Mouse (Mus musculus): ENCODE results near the gene Zcchc18.
"Not testable (repeated sequence)": the region's sequence is repeated elsewhere in the genome, so short reads cannot be mapped to it uniquely, and the experiment has no call there.

Zcchc18 gene

GRCm38 (mm10) chrX:136992978-136993547 lies at the start of gene Zcchc18:
TSS of gene Zcchc18 (plus strand) at chrX:136993155.
- DNase-seq (ENCODE audit: low spot score): peak; percentile 50

- peak; percentile 76 for DNase-seq (ENCODE audit: low spot score)
Observed at GRCm38 (mm10) chrX:136957583-136958279, 35.2 kb upstream of the Zcchc18 start.

DNA sequence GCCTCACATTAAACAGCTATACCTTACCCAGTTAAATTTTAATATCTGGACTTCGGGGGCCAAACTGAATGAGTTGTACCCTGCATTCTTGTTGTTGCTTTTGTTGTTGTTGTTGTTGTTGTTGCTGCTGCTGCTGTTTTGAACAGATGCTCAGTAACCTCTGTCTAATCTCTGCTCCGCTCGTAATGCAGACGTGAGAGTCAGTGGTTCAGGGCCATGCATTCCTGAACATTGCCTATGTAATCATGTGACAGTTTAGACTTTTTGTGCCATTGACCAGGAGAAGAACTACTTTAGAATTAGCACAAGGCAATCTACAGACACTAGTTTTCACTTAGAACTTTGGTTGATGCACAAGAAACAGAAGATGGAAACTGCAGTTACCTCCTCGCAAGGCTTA lies 34.7 kb upstream of the Zcchc18 start:
- DNase-seq (ENCODE audit: low spot score): not testable (repeated sequence)

- no peak for DNase-seq (ENCODE audit: low spot score)
Observed at GRCm38 (mm10) chrX:136959688-136960087, 33.3 kb upstream of the Zcchc18 start.

DNA sequence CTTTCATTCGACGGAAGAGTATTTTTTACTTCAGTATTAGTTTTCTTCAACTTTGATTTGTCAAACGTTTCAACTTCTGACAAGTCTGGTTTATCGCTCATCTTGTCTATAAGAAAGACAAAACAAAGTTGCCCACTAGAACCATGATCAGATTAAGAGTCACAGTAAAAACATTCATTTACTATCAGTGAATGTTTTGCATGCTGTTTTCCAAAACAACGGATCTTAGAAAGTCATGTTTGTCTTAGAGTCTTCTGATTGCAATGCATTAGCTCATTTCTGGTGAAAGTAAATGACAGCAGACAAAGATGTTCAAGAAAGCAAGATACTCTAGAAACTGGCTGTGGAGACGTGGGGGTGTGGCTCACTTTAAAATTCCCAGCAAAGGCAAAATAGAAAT lies 17.6 kb upstream of the Zcchc18 start, which contains the start of gene Tmsb15b2:
Tmsb15b2 (minus strand) TSS at position 101 of the 400 bp plus-strand sequence.
- DNase-seq (ENCODE audit: low spot score): not testable (repeated sequence)

DNA sequence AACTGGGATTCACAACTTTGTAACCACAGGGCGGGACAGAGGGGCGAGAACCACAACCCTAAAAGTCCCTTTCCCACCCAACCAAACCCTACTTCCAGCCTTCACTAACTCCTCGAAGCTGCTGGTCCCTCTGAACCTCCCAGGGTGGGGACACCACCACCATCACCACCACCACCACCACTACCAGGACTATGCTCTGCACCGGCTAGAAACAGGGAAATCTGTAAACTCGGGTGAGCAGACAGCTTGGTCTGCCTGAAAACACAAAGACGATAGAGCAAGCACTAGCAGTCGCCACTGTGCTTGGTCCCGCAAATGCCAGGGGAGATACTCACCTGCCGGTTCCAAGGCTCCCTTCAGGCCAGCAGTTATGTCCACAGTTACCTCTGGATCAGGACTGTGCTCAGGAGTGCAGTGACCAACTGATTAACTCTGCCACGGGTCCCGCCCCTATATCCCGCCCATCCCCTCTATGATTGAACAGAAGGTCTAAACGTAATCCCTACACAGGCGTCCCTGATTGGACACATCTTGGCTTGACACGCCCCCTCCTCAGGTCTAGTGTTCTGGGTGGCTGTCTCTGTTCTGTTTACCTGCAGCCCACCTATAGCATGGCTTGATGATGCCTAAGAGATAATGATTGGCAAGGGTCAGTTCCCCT lies 16.4 kb upstream of the Zcchc18 start, which contains the start of the genes Tmsb15l and Tmsb15b1:
Tmsb15l (minus strand) TSS at position 446 of the 661 bp plus-strand sequence.
Tmsb15b1 (minus strand) TSS at position 451 of the 661 bp plus-strand sequence.
- peak; percentile 55 for DNase-seq (ENCODE audit: low spot score)

DNA sequence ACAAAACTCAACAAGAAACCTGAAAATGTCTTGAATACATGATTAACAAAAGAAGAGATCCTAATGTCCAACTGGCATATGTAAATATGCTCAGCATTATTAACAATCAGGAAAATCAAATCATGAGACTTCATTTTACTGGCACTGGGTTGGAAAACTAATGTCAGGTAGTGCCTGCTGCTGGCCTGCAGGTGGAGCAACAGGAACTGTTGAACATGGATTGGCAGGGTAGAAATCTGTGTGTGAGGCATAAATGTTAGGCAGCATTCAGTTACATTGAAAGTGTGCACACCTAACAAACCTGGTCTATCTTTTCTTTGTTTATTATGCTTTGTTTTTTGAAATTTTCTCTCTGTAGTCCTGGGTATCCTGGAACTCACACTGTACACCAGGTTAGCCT lies 14.3 kb upstream of the Zcchc18 start:
- no peak for DNase-seq (ENCODE audit: low spot score)

GRCm38 (mm10) chrX:136986039-136986438 lies 6.9 kb upstream of the Zcchc18 start:
- no peak for DNase-seq (ENCODE audit: low spot score)

DNA sequence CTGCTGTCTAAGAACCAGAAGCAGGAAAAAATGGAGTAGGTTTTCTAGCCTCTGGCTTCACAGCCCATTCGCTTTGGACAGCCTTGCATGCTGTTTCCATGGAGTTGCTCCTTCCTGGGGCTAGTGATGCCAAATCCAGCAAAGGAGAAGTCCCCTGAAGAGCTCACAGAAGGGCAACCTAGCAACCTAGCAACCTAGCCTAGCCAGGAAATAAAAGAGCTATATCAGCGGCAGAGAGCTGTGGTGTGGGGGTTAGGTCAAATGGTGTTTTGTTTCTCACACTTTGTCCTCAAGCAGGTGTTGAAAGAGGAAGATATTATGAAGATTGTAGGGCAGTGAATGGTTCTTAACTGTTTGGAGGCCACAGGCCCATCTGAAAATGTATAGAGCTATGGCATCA lies 1.7 kb upstream of the Zcchc18 start:
- DNase-seq (ENCODE audit: low spot score): no peak

DNA sequence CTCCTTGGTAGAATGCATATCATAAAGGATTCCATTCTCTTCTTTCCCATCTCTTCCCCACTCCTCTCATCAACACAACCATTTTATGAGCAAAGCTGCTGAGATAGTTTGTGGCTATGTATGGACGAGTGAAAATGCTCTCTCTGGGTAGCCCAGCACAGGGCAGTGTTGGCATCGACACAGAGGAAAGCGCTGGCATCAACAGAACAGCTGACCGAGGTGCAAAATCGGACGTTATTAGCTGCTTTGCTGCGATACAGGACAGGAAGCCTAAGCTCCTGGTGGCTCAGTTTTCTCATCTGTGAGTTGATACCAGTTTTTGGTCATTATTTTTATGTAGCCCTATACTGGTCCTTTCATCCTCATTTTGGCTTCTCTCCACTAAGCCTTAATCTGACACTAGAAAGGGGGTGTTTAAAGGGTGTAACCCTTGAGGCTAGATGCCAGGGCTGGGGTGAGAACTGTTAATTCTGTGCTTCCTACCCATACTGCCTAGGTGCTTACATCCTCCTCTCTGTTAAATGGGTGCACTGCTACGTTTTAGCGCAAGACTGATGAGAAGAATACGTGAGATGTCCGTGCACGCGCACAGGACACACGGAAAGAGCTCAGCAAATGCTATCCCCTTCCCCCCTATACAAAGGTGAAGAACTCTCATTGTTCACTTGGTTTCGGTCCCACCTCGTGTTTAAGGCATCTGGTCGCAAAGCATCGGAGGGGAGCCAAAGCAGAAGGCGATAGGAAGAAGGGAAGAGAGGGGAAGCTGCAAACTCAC lies 577 bp upstream of the Zcchc18 start:
- DNase-seq (ENCODE audit: low spot score): no peak

DNA sequence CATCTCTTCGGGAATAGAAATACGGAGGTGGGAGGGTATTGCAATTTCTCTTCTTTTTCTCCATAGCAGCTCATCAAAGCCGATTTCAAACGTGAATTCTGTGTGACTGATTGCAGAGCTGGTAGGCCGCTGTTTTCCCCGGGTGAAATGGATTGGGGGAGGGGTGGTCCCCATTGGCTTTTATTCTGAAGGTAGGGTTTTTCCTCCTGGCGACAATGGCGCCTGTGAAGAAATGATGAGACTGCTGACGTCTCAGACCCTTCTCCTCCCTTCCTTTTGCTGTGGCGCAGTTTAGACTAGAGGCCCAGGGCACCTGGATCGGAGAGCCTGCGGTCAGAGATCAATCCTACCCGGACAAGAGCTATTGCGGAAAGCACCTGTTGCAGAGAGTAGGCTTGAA lies 686 bp downstream of the Zcchc18 start:
- DNase-seq (ENCODE audit: low spot score): no peak

- no peak for DNase-seq (ENCODE audit: low spot score)
Observed at GRCm38 (mm10) chrX:136996256-136996655, 3.3 kb downstream of the Zcchc18 start.

- DNase-seq (ENCODE audit: low spot score): peak; percentile 50
Observed at GRCm38 (mm10) chrX:137015099-137015709, 22.2 kb downstream of the Zcchc18 start.

DNA sequence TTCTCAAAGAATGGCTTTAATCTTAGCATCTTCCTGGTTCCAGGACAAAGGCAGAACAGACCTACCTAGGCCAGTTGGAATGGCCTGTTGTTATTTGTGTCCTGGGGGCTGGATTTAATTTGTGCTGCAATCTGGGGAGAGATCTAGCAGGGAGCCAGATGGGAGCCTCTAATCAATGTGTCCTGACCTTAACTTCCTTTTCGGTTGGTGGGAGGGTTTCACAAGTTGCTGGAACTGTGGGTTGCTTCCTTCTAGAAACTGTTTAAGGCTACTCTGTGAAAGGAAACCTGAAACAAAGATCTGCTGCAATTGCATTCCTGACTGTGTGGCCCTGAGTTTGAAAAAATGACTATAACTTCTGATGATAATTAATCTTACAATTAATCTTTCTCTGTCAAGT lies 24.7 kb downstream of the Zcchc18 start:
- DNase-seq (ENCODE audit: low spot score): no peak

GRCm38 (mm10) chrX:137019310-137019709 lies 26.4 kb downstream of the Zcchc18 start:
- DNase-seq (ENCODE audit: low spot score): peak; percentile 45

DNA sequence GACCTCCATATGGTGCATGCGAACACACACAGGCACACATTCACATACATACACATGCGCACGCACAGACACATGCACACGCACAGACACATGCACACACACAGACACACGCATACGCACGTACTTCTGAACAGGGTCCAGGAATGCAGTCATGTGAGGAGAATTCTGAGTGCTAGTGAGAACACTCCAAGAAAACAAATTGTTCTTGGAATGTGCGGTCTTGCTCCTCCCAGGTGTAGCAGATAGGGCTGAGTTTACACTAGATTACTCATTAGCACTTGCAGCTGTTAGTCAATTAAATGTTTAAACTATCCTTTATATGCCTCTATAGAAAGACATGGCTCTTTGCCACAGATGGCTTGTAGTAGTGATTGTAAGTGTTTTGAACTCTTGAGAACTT lies 38.0 kb downstream of the Zcchc18 start:
- DNase-seq (ENCODE audit: low spot score): peak; percentile 51

DNA sequence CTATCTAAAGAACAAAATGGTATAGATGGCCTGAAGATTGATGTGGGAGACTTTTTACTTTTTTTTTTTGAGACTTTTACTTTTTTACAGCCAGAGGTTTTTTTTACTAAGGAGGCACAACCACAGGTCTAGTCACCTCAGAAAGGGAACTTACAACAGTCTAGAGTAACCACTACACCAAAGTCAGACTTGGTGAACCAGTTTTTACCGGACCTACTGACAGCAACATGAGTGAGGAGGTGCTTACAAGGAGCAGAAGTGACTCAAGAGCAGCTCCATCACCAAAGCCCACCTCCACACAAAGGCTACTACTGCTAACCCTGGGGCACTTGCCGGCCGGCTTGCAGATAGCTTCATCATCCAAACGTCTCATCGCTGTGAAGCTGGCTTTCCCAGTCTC lies 38.8 kb downstream of the Zcchc18 start:
- DNase-seq (ENCODE audit: low spot score): no peak

- DNase-seq (ENCODE audit: low spot score): no peak
Observed at GRCm38 (mm10) chrX:137034322-137034721, 41.4 kb downstream of the Zcchc18 start.

DNA sequence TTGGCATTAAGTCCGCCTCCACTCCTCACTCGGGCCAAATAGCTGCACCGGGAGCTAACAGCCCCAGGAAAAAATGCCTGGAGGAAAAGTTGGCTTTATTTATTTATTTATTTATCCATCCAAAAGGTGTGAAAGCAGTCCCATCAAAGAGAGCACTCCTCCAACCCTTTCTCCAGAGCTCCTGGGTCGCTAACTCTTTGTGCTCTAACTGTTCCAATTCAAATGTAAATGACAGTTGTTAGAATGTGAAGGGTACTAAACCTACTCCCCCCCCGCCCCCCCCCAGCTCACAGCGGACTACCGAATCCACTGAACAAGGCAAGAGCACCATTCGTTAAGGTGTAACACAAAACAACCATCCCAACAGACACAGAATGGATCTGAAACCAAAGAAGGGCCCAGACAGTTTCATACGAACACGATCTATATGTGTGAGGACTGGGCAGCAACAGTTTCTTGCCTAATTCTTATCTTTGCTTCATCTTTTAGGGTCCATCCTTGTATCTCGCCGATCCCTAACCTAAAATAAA lies 44.6 kb downstream of the Zcchc18 start:
- DNase-seq (ENCODE audit: low spot score): no peak

GRCm38 (mm10) chrX:137038000-137038483 lies 45.1 kb downstream of the Zcchc18 start, which contains the start of gene Slc25a53:
TSS of gene Slc25a53 (minus strand) at chrX:137038302.
- DNase-seq (ENCODE audit: low spot score): peak; percentile 82

GRCm38 (mm10) chrX:137038502-137038901 lies 45.5 kb downstream of the Zcchc18 start:
- DNase-seq (ENCODE audit: low spot score): no peak
